Mouse (Mus musculus) heart, adult 2 months (tissue): ENCODE results near the gene Kat5. TPM values are rescaled to one million over a fixed set of nuclear protein-coding genes. Genes with fewer than 3 reads are reported as not detected.
A peak's percentile ranks its signal among the peaks of the same experiment; 100 is the strongest.

Source experiments
- DNase-seq, 2 experiments: peaks; one replicate each; pipeline ENCODE4 v3.0.0; 2021
- H3K27ac ChIP-seq: fragments of 200-600 bp; 2 replicates; pipeline ENCODE4 v1.8.1; 2022
- H3K27me3 ChIP-seq: fragments of 200-500 bp; 2 replicates; pipeline ENCODE4 v1.6.1; 2012; ENCODE audit warnings: mild to moderate bottlenecking, low read length, inconsistent platforms, mixed read lengths; ENCODE audit not compliant: control insufficient read depth, insufficient read depth
- H3K36me3 ChIP-seq: fragments of 200-500 bp; 2 replicates; pipeline ENCODE4 v1.6.1; 2012; ENCODE audit warnings: low read length, inconsistent platforms; ENCODE audit not compliant: control insufficient read depth, insufficient read depth
- H3K4me1 ChIP-seq: fragments of 200-500 bp; 2 replicates; pipeline ENCODE4 v1.6.1; 2011; ENCODE audit warnings: low read length; ENCODE audit not compliant: control insufficient read depth, insufficient read depth
- H3K4me3 ChIP-seq: fragments of 200-600 bp; 2 replicates; pipeline ENCODE4 v1.8.1; 2022
- H3K79me2 ChIP-seq: fragments of 200-500 bp; replicated peaks from 2 replicates; pipeline ENCODE4 v1.6.1; 2012; ENCODE audit warnings: mild to moderate bottlenecking, inconsistent platforms, low read length, moderate library complexity, mixed read lengths; ENCODE audit not compliant: control insufficient read depth, insufficient read depth
- H3K9ac ChIP-seq: fragments of 200-500 bp; 2 replicates; pipeline ENCODE4 v1.6.1; 2012; ENCODE audit warnings: low read depth, mild to moderate bottlenecking, control low read depth, inconsistent platforms, low read length, mixed read lengths
- CTCF ChIP-seq: fragments of 200-600 bp; IDR thresholded peaks from 2 replicates; pipeline ENCODE4 v1.8.1; 2022; ENCODE audit warnings: antibody characterized with exemption, mild to moderate bottlenecking, moderate library complexity
- EP300 ChIP-seq: fragments of 200-500 bp; IDR thresholded peaks from 2 replicates; pipeline ENCODE4 v1.6.1; 2011; ENCODE audit warnings: low read depth, low read length, control low read depth; ENCODE audit not compliant: insufficient read depth
- POLR2A ChIP-seq: fragments of 200-500 bp; IDR thresholded peaks from 2 replicates; pipeline ENCODE4 v1.6.1; 2011; ENCODE audit warnings: mild to moderate bottlenecking, low read depth, low read length, control low read depth; ENCODE audit not compliant: insufficient read depth
- WGBS: fragments of 180-500 bp; shearing (Covaris S2); methylation state at CpG from one replicate; pipeline ENCODE4 v1.1.7; 2018; 5-methylcytosine and 5-hydroxymethylcytosine counted together
- intact Hi-C: fragments of 180-260 bp; cut with DNase I; formaldehyde crosslinking; loops from one replicate; pipeline ENCODE4 v1.15.1; 2025
- polyA plus RNA-seq: library from polyadenylated mRNA; depleted of rRNA; stranded (reverse); fragments of >200 nt; gene quantifications from 2 replicates; pipeline ENCODE4 v1.2.3, GENCODE M21; 2012
- total RNA-seq, 2 experiments: library from RNA; stranded (reverse); gene quantifications; 2 replicates each; pipeline ENCODE4 v1.2.3; 2021

The Kat5 gene
- total and polyA plus RNA-seq, 3 experiments = 27.0 to 36.1 (median 27.5) TPM

- Histone ChIP-seq H3K79me2 (no peaks in the 10 kb centered on the region), H3K27ac (no peak overlapping the region), H3K4me3 (no peak overlapping the region), H3K27me3 (no peaks in the 10 kb centered on the region), H3K36me3 (no peaks in the 10 kb centered on the region), H3K4me1 (peaks cover 5% of the 10 kb centered on the region), H3K9ac (no peak overlapping the region)
- no peak for DNase-seq
- WGBS = 62% methylated on average over 4 of the region's 4 CpGs
- TF ChIP-seq POLR2A (no peak), EP300 (no peak), CTCF (no peak)
- intact Hi-C loops = no loop called here
Measured at GRCm38 (mm10) chr19:5599224-5599623, 10.8 kb downstream of the Kat5 start.

- no peaks in the 10 kb centered on the region for H3K36me3 ChIP-seq
- no peak overlapping the region for H3K9ac ChIP-seq
- 86% methylated on average over 6 of the region's 6 CpGs for WGBS
- no peaks in the 10 kb centered on the region for H3K79me2 ChIP-seq
- no peaks in the 10 kb centered on the region for H3K4me1 ChIP-seq
- DNase-seq = no peak
- intact Hi-C loops = no loop called here
- no peak overlapping the region for H3K27ac ChIP-seq
- no peak for TF ChIP-seq CTCF
- no peak for TF ChIP-seq EP300
- TF ChIP-seq POLR2A = no peak
- H3K27me3 ChIP-seq = no peaks in the 10 kb centered on the region
- H3K4me3 ChIP-seq = no peak overlapping the region
Measured at GRCm38 (mm10) chr19:5591888-5592287, 18.1 kb downstream of the Kat5 start.

GRCm38 (mm10) chr19:5589159-5589558, 20.9 kb downstream of the Kat5 start:
- DNase-seq = no peak
- Histone ChIP-seq H3K4me1 (no peaks in the 10 kb centered on the region), H3K9ac (no peak overlapping the region), H3K27ac (no peak overlapping the region), H3K27me3 (no peaks in the 10 kb centered on the region), H3K4me3 (no peak overlapping the region), H3K79me2 (no peaks in the 10 kb centered on the region), H3K36me3 (no peaks in the 10 kb centered on the region)
- intact Hi-C loops = no loop called here
- TF ChIP-seq POLR2A (no peak), EP300 (no peak), CTCF (peak; percentile 43)
- WGBS = 63% methylated on average over 9 of the region's 9 CpGs

GRCm38 (mm10) chr19:5581995-5582394, 28.0 kb downstream of the Kat5 start:
- DNase-seq = no peak
- no peak for TF ChIP-seq EP300
- no peak for TF ChIP-seq POLR2A
- no peak for TF ChIP-seq CTCF
- Histone ChIP-seq H3K27ac (no peak overlapping the region), H3K4me3 (no peak overlapping the region), H3K27me3 (no peaks in the 10 kb centered on the region), H3K9ac (no peak overlapping the region), H3K79me2 (no peaks in the 10 kb centered on the region), H3K36me3 (no peaks in the 10 kb centered on the region), H3K4me1 (no peaks in the 10 kb centered on the region)
- WGBS = 74% methylated on average over 2 of the region's 2 CpGs
- intact Hi-C loops = no loop called here

- WGBS = 88% methylated on average over 6 of the region's 6 CpGs
- no peaks in the 10 kb centered on the region for H3K79me2 ChIP-seq
- H3K27ac ChIP-seq = no peak overlapping the region
- no peak overlapping the region for H3K4me3 ChIP-seq
- no peak for DNase-seq
- no peaks in the 10 kb centered on the region for H3K27me3 ChIP-seq
- no peaks in the 10 kb centered on the region for H3K36me3 ChIP-seq
- no peak overlapping the region for H3K9ac ChIP-seq
- TF ChIP-seq EP300 = no peak
- TF ChIP-seq CTCF = no peak
- no peak for TF ChIP-seq POLR2A
- intact Hi-C loops = no loop called here
- H3K4me1 ChIP-seq = no peaks in the 10 kb centered on the region
Measured at GRCm38 (mm10) chr19:5580776-5581175, 29.3 kb downstream of the Kat5 start.

- peak overlapping the region; percentile 28; the same call in 1 of the 2 replicates for H3K27ac ChIP-seq
- intact Hi-C loops = no loop called here
Measured at GRCm38 (mm10) chr19:5579971-5580370, 30.1 kb downstream of the Kat5 start.

More at GRCm38 (mm10) chr19:5579971-5580370, 30.1 kb downstream of the Kat5 start:
- no peak overlapping the region for H3K4me3 ChIP-seq
- H3K4me1 ChIP-seq = no peaks in the 10 kb centered on the region
- no peaks in the 10 kb centered on the region for H3K79me2 ChIP-seq
- H3K36me3 ChIP-seq = no peaks in the 10 kb centered on the region
- WGBS = 62% methylated on average over 4 of the region's 4 CpGs
- no peaks in the 10 kb centered on the region for H3K27me3 ChIP-seq
- H3K9ac ChIP-seq = no peak overlapping the region
- TF ChIP-seq CTCF (no peak), EP300 (no peak), POLR2A (no peak)
- no peak for DNase-seq
